Mouse (Mus musculus) limb, embryonic 13.5 days (tissue): ENCODE data around the gene Txk. TPM values are rescaled to one million over a fixed set of nuclear protein-coding genes. Genes with fewer than 3 reads are reported as not detected.
A peak's percentile ranks its signal among the peaks of the same experiment; 100 is the strongest.

ENCODE experiments used
- ATAC-seq: fragments of 200-750 bp; cut with Nextera tagmentation; 2 replicates; pipeline ENCODE4 v1.8.0; 2017; ENCODE audit warnings: low read depth, moderate number of reproducible peaks, moderate TSS enrichment; ENCODE audit not compliant: low FRiP score
- H3K27ac ChIP-seq: fragments of 300-500 bp; sonication (generic); 2 replicates; pipeline ENCODE4 v1.5.1; 2015; ENCODE audit warnings: inconsistent platforms, mild to moderate bottlenecking, moderate library complexity
- H3K27me3 ChIP-seq: fragments of 300-500 bp; sonication (generic); 2 replicates; pipeline ENCODE4 v1.6.1; 2015; ENCODE audit warnings: mild to moderate bottlenecking, inconsistent platforms
- H3K36me3 ChIP-seq: fragments of 300-500 bp; sonication (generic); 2 replicates; pipeline ENCODE4 v1.6.1; 2015; ENCODE audit warnings: inconsistent platforms, mild to moderate bottlenecking, moderate library complexity
- H3K4me1 ChIP-seq: fragments of 300-500 bp; sonication (generic); 2 replicates; pipeline ENCODE4 v1.6.1; 2015; ENCODE audit warnings: inconsistent platforms
- H3K4me2 ChIP-seq: fragments of 300-500 bp; sonication (generic); replicated peaks from 2 replicates; pipeline ENCODE4 v1.6.1; 2015; ENCODE audit warnings: inconsistent platforms, mild to moderate bottlenecking, moderate library complexity
- H3K4me3 ChIP-seq: fragments of 300-500 bp; sonication (generic); 2 replicates; pipeline ENCODE4 v1.5.1; 2015; ENCODE audit warnings: moderate library complexity, mild to moderate bottlenecking, inconsistent platforms
- H3K9ac ChIP-seq: fragments of 300-500 bp; sonication (generic); 2 replicates; pipeline ENCODE4 v1.6.1; 2015; ENCODE audit warnings: mild to moderate bottlenecking, inconsistent platforms
- H3K9me3 ChIP-seq: fragments of 300-500 bp; sonication (generic); 2 replicates; pipeline ENCODE4 v1.6.1; 2016; ENCODE audit warnings: inconsistent platforms
- WGBS: fragments of 180-500 bp; shearing (Covaris S2); methylation state at CpG from one replicate; pipeline ENCODE4 v1.1.7; 2015; 5-methylcytosine and 5-hydroxymethylcytosine counted together
- polyA plus RNA-seq: library from polyadenylated mRNA; unstranded; fragments of >200 nt; fragmentation: Nextera tagmentation; extraction: Ambion mirVana; gene quantifications from 2 replicates; pipeline ENCODE4 v1.2.1, GENCODE M21; 2015

Txk gene
- polyA plus RNA-seq, 1 experiment from 2014 or later: 0.11 TPM

DNA sequence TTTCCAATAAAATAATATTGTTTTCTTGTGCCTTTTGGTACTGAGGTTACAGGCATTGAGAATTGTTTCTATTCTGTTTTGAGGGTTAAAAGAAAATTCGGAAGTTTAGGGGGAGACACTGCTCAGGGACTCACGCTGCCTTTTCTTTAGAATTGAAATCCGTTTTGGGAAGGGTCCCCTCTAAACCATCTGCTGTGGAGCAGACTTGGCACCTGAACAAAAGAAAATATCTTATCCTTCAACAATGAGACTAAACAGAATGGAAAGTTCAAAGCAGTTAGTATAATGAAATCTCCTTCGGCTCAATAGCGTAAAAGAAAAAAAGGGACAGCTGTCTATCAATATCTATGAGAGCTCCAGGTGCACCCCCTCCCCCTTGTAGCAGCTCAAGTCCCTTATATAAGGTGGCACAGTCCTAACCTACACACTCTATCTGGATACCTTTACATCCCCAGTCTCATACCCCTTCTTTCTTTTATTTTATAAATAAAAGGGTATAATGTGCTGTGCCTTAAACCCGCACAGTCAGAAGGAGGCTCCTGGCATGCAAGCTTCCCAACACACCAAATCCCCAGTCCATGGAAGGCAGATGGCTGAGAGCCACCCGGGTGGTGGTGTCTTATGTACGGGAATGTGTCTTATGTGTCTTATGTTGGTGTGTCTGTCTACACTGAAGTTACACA lies 81.4 kb downstream of the Txk start:
- Histone ChIP-seq H3K4me3 (no peak overlapping the region), H3K9ac (no peak overlapping the region), H3K4me1 (no peaks in the 10 kb centered on the region), H3K27me3 (no peaks in the 10 kb centered on the region), H3K27ac (no peak overlapping the region), H3K36me3 (no peaks in the 10 kb centered on the region), H3K4me2 (no peak overlapping the region), H3K9me3 (no peaks in the 10 kb centered on the region)
- ATAC-seq: no peak
- 76% methylated on average over 8 of the region's 8 CpGs for WGBS

DNA sequence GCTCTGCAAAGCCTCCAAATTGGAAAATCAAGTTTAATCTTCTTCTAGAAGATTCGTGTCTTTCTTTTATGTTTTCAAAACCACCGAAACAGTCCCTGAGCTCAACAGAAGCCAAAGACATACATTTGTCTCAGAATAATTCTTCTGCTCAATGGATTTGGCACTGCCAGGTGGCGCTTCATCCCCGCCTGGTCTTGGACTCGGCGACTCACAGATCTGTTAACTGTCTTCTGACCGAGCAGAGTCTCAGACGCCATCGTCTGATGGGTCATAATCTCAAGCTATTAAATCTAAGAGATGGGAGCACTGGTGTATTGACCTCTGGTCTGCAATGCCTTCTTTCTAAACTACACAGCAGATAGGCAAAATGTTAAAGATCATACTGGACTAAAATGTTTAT lies 84.2 kb downstream of the Txk start:
- H3K9ac ChIP-seq: no peak overlapping the region
- H3K36me3 ChIP-seq: no peaks in the 10 kb centered on the region
- no peaks in the 10 kb centered on the region for H3K9me3 ChIP-seq
- ATAC-seq: no peak
- 83% methylated on average over 9 of the region's 9 CpGs for WGBS
- no peaks in the 10 kb centered on the region for H3K4me1 ChIP-seq
- no peak overlapping the region for H3K27ac ChIP-seq
- H3K4me3 ChIP-seq: no peak overlapping the region
- H3K4me2 ChIP-seq: no peak overlapping the region
- no peaks in the 10 kb centered on the region for H3K27me3 ChIP-seq

DNA sequence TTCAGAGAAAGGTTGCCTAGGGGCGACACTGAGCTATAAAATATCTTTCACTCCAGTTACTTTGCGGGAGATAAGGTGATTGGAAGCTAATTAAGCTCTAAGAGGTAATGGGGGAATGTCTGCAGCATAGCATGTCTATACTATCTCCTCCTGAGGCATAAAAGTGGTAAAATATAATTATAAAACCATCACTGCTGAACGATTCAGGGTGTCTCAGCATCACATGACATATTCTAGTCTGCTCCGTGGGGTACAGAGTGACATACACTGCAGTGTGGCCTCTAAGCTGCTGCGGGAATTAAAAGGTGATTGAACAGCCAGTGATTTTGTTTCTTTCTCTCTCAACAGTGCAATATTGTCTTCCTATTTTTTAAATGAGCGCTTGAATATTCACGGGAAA lies 86.1 kb downstream of the Txk start:
- no peaks in the 10 kb centered on the region for H3K4me1 ChIP-seq
- H3K36me3 ChIP-seq: no peaks in the 10 kb centered on the region
- H3K27me3 ChIP-seq: no peaks in the 10 kb centered on the region
- no peak overlapping the region for H3K4me2 ChIP-seq
- H3K9me3 ChIP-seq: no peaks in the 10 kb centered on the region
- 75% methylated on average over 7 of the region's 7 CpGs for WGBS
- H3K9ac ChIP-seq: no peak overlapping the region
- ATAC-seq: no peak
- H3K27ac ChIP-seq: no peak overlapping the region
- H3K4me3 ChIP-seq: no peak overlapping the region

DNA sequence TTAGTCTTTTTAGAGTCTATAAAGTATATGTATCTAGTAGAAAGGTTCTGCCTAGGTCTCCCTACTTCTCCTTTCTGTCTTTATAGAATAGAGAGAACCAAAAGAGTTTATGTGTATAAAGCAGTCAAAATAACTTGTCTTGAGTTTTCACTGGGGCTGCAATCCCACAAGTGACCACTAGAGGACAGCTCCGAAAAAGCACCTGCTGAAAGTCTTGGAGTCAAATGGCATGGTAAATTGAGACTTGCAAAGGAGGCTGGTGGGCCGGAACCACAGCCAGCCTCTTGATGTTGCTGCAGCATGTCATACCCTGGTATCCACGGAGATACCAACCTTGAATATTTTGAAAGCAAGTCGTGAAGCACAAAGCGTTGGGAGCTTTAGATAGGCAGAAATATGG lies 87.3 kb downstream of the Txk start:
- no peak overlapping the region for H3K9ac ChIP-seq
- H3K9me3 ChIP-seq: no peaks in the 10 kb centered on the region
- no peaks in the 10 kb centered on the region for H3K27me3 ChIP-seq
- H3K4me1 ChIP-seq: no peaks in the 10 kb centered on the region
- no peak for ATAC-seq
- H3K27ac ChIP-seq: no peak overlapping the region
- no peak overlapping the region for H3K4me3 ChIP-seq
- no peaks in the 10 kb centered on the region for H3K36me3 ChIP-seq
- H3K4me2 ChIP-seq: no peak overlapping the region
- 25% methylated on average over 5 of the region's 5 CpGs for WGBS

DNA sequence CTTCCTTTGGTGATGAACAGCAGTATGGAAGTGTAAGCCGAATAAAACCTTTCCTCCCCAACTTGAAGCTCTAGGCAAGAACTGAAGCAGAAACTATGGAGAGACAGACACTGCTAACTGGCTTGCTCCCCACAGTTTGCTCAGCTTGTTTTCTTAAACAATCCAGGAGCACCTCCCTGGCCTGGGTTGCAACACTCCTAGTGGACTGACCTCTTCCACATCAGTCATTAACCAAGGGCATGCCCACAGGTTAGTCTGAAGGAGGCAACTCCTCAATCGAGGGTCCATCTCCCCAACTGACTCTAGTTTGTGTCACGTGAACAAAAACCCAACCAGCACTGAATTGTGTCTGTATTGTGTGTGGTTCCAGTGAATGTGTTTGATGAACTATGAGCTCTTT lies 87.7 kb downstream of the Txk start:
- Histone ChIP-seq H3K36me3 (no peaks in the 10 kb centered on the region), H3K4me3 (no peak overlapping the region), H3K9ac (no peak overlapping the region), H3K9me3 (no peaks in the 10 kb centered on the region), H3K4me2 (no peak overlapping the region), H3K4me1 (no peaks in the 10 kb centered on the region), H3K27me3 (no peaks in the 10 kb centered on the region), H3K27ac (no peak overlapping the region)
- ATAC-seq: no peak
- WGBS: 57% methylated on average over 3 of the region's 3 CpGs

DNA sequence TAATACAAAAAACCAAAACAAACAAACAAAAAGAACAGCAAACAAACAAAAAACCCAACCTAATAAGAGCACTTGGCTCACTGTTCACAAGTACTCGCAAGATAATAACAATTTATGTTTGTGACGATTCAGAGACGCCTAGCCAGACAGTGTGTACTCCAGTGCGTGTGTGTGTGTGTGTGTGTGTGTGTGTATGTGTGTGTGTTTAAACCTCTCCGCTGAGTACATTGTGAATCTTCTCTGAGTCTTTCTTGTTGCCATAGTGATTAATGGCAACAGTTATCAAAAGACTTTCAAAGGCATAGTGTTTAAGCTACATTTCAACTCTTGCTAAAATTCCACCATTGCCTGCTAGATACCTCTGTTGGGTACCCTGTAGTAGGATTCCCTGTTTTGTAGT lies 88.5 kb downstream of the Txk start:
- no peaks in the 10 kb centered on the region for H3K36me3 ChIP-seq
- no peak overlapping the region for H3K4me2 ChIP-seq
- H3K27ac ChIP-seq: no peak overlapping the region
- H3K4me1 ChIP-seq: no peaks in the 10 kb centered on the region
- H3K4me3 ChIP-seq: no peak overlapping the region
- no peak for ATAC-seq
- no peaks in the 10 kb centered on the region for H3K27me3 ChIP-seq
- H3K9me3 ChIP-seq: no peaks in the 10 kb centered on the region
- no peak overlapping the region for H3K9ac ChIP-seq
- WGBS: 87% methylated on average over 5 of the region's 5 CpGs

DNA sequence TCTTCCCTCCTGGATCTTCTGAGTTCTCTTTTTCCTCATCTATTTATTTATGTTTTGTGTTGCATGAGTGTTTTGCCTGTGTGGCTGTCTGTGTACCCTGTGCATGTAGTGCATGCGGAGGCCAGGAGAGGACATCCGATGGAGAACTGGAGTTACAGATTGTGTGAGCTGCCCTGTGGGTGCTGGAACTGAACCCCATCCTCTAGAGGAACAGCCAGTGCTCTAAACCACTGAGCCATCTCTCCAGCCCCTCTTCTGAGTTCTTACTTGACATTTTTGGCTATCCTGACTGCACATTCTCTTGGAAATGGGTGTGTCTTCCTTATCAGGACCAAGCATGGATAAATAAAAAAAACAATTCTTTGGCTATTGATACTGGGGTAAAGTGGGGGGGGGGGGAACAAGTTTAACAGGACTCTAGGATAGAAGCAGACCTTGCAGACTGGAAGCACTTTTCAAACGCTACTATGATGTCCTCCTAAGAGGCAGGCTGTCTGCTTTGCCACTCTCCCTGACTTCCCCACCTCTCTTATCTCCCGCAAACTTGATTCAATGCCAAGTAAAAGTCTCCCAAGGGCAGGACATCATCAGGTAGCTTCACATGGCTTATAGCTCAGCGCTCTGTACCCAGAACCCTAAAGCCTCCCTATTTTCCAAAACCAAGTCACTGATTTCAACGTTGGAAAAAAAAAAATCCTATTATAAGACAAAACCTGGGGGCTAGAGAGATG lies 91.4 kb downstream of the Txk start:
- no peak overlapping the region for H3K4me3 ChIP-seq
- no peaks in the 10 kb centered on the region for H3K36me3 ChIP-seq
- no peak for ATAC-seq
- no peak overlapping the region for H3K4me2 ChIP-seq
- WGBS: 83% methylated on average over 6 of the region's 6 CpGs
- no peak overlapping the region for H3K9ac ChIP-seq
- no peak overlapping the region for H3K27ac ChIP-seq
- H3K4me1 ChIP-seq: peaks cover 4% of the 10 kb centered on the region; the same call in 1 of the 2 replicates
- no peaks in the 10 kb centered on the region for H3K27me3 ChIP-seq
- no peaks in the 10 kb centered on the region for H3K9me3 ChIP-seq

DNA sequence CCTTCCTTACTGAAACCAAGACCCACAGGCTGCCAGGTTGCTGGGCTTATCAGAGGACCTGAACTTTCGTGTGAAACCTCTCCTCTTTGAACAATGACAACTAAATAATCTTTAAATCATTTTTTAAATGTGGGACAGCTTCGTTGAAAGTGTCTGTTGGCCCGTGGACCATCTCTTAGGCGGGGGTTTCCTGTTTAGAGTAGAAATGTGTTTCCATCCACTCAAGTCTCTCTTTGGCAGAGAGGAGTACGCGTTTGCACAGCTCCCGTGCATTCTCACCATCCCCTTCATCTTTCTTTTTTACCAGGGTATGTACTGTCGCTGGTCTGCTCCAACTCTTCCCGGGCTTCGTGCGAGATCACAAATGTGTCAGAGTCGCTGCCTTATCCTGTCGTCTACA lies 94.2 kb downstream of the Txk start:
- no peak overlapping the region for H3K27ac ChIP-seq
- 86% methylated on average over 13 of the region's 13 CpGs for WGBS
- no peak for ATAC-seq
- no peak overlapping the region for H3K4me2 ChIP-seq
- peaks cover 6% of the 10 kb centered on the region; the same call in 1 of the 2 replicates for H3K4me1 ChIP-seq
- H3K36me3 ChIP-seq: no peaks in the 10 kb centered on the region
- H3K4me3 ChIP-seq: no peak overlapping the region
- no peak overlapping the region for H3K9ac ChIP-seq
- H3K9me3 ChIP-seq: no peaks in the 10 kb centered on the region
- H3K27me3 ChIP-seq: no peaks in the 10 kb centered on the region

DNA sequence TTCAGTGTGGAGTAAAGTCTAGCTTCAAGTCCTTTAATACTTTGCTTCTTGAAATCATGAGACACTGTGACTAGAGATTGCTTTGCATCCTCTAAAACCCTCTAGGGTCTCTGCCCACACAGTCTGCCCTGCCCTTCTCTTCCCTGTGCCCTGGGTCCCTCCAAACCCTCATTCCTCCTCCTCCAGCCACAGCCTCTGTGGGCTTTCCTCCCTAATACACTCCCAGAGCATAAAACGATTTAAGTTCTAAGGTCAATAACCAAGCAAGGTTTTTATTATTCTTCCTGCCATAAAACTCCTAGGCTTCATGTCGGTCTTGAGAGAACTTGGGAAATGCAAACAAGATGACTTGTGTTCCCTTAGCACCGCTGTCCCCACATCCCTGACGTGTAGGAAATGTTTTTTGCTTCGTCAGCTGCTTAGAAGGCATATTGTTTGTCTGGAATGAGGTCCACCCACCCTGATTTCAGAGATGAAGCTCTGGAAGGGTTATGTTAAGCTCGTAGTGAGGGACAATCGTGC lies 96.2 kb downstream of the Txk start:
- Histone ChIP-seq H3K4me2 (peak overlapping the region; percentile 32; the same call in 1 of the 2 replicates), H3K4me1 (peaks cover 6% of the 10 kb centered on the region; the same call in 1 of the 2 replicates), H3K9ac (no peak overlapping the region), H3K27ac (no peak overlapping the region), H3K4me3 (no peak overlapping the region), H3K9me3 (no peaks in the 10 kb centered on the region), H3K27me3 (no peaks in the 10 kb centered on the region), H3K36me3 (no peaks in the 10 kb centered on the region)
- 16% methylated on average over 7 of the region's 7 CpGs for WGBS
- ATAC-seq: no peak

DNA sequence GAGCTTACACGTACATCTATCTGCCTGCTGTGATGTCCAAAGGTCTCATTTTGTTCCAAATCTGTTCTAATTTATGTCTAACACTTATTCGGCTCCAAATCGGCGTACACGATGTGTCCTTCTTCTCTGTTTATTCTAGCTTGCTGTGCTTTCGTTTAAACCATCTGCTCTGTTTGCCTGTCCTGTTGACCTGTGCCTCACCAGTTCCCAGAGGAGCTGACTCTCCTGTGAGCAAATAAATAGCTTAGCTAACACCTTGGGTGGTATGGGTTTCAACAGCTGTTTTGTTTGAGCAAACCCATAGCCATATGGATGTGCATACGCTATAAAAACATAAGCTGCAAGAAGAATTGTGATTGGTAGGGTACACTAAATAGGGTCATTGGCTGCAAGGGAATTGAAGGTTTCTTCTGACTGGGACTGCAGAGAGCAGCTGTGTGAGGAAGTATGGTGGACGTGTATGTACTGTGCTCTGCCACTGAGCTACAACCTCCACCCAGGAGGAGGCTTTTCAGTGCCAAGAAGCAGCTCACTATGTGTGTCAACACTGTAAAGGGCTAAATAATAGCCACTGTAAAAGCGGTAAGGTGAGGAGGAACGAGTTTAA lies 99.4 kb downstream of the Txk start:
- Histone ChIP-seq H3K4me3 (no peak overlapping the region), H3K27me3 (peaks cover 17% of the 10 kb centered on the region), H3K27ac (no peak overlapping the region), H3K4me1 (peaks cover 9% of the 10 kb centered on the region), H3K4me2 (no peak overlapping the region), H3K9me3 (no peaks in the 10 kb centered on the region), H3K9ac (no peak overlapping the region), H3K36me3 (no peaks in the 10 kb centered on the region)
- WGBS: 70% methylated on average over 10 of the region's 10 CpGs
- peak; percentile 24; the same call in 1 of the 2 replicates for ATAC-seq

DNA sequence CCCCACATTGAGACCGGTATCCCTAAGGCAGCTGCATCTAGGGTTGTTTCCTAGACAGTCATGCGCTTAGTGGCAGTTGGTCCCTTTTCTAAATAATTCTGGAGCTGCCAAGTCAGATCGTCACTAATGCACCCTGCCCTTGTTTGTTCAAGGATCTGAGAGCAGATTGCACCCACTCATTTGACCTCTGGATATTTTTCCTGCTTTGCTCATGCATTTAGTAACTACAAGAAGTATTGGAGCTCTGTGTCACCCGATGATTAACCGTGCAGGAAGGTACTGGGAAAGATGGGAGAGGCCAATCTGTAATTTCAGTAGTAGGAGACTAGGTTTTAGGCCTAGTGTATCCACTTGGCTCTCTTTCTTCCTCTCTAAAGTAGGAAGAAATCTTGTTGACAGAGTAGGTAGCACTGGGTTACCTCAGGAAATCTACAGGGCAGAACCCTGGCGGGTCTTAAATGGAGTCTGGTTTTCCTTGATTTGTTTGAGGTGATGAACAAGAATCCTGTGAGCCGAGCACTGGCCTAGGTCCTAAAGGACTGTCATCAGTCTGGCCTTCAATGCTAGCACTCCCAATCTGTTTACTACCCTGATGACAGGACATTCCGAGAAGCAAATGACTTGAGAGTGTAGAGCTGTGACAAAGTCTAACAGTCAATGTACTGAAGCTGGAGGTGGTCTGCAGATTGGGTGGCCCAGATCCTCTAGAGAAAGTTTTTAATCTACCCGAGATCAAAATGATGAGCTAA lies 103.4 kb downstream of the Txk start:
- ATAC-seq: no peak
- Histone ChIP-seq H3K9me3 (no peaks in the 10 kb centered on the region), H3K9ac (no peak overlapping the region)

More for the DNA sequence above, 103.4 kb downstream of the Txk start:
- Histone ChIP-seq H3K27ac (no peak overlapping the region), H3K36me3 (no peaks in the 10 kb centered on the region), H3K4me2 (no peak overlapping the region), H3K4me1 (peaks cover 10% of the 10 kb centered on the region), H3K4me3 (no peak overlapping the region), H3K27me3 (peaks cover 47% of the 10 kb centered on the region)
- 77% methylated on average over 9 of the region's 9 CpGs for WGBS
